Mouse (Mus musculus) erythroid progenitor cell, adult 5-6 weeks (primary cell): Measurements from ENCODE around the gene Foxi3. TPM values are rescaled to one million over a fixed set of nuclear protein-coding genes. Genes with fewer than 3 reads are reported as not detected.
A peak's percentile ranks its signal among the peaks of the same experiment; 100 is the strongest.

Experiments used
- ATAC-seq: replicated peaks from 2 replicates; pipeline ENCODE4 v1.8.0; 2016; ENCODE audit warnings: moderate number of reproducible peaks, mild to moderate bottlenecking, moderate TSS enrichment, inconsistent platforms; ENCODE audit not compliant: poor library complexity, low FRiP score, severe bottlenecking
- total RNA-seq, 2 experiments: library from RNA; stranded (forward) in 1 of 2; stranded (reverse) in 1 of 2; fragments of 150-400 nt in 1 of 2; fragments of 186-747, 209-891 nt in 1 of 2; gene quantifications; 2 replicates each; pipeline versions ENCODE4 v1.2.3 to v1.2.4; 2015 to 2017; ENCODE audit warnings: low replicate concordance in 2 of 2

Foxi3 gene
- not detected in 2 replicates for total RNA-seq (2015; ENCODE audit: low replicate concordance)
- not detected in 2 replicates for total RNA-seq (2017; ENCODE audit: low replicate concordance)

GRCm38 (mm10) chr6:70956285-70956912 lies at the start of gene Foxi3:
TSS of gene Foxi3 (plus strand) at chr6:70956531.
- ATAC-seq = no peak

- ATAC-seq = no peak
These were observed 46.8 kb upstream of the Foxi3 start for GRCm38 (mm10) chr6:70909572-70909971.

GRCm38 (mm10) chr6:70910285-70910684 lies 46.0 kb upstream of the Foxi3 start:
- ATAC-seq = no peak

- ATAC-seq = no peak
These were observed 44.5 kb upstream of the Foxi3 start for GRCm38 (mm10) chr6:70911668-70912395.

DNA sequence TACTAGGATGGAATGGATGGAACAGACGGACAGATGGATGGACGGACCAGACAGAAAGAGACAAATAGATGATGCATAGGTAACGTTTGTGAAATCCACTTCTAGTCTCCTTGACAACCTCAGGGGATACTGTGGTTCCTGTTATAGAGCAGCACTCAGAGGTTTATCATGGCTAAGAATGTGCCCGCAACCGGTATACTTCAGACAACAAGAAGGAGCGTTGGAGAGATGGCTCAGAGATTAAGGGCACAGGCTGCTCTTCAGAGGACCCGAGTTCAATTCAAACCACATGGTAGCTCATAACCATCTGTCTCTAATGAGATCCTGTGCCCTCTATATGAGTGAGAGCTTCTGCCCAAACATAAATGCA lies 44.0 kb upstream of the Foxi3 start:
- ATAC-seq = no peak

DNA sequence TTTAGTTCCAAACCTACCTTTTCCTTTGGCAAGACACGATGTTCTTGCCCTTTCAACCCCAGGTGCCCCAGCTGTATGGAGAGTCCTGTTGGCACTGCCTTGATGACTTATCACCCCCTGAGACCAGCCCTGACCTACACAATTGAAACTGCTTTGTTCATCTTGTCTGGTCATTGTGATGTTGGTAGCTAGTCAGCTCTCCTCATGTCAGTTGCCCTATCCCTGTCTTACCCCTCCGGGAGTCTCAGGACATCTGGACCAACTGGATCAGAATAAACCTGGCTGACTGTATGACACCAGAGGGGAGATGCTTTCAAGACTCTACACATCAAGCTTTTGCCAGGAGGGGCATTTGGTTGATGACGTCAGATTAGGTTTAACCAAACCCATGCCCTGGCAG lies 37.5 kb upstream of the Foxi3 start, which contains the start of gene Tex37:
Tex37 (minus strand) TSS at position 101 of the 400 bp plus-strand sequence.
- ATAC-seq = no peak

DNA sequence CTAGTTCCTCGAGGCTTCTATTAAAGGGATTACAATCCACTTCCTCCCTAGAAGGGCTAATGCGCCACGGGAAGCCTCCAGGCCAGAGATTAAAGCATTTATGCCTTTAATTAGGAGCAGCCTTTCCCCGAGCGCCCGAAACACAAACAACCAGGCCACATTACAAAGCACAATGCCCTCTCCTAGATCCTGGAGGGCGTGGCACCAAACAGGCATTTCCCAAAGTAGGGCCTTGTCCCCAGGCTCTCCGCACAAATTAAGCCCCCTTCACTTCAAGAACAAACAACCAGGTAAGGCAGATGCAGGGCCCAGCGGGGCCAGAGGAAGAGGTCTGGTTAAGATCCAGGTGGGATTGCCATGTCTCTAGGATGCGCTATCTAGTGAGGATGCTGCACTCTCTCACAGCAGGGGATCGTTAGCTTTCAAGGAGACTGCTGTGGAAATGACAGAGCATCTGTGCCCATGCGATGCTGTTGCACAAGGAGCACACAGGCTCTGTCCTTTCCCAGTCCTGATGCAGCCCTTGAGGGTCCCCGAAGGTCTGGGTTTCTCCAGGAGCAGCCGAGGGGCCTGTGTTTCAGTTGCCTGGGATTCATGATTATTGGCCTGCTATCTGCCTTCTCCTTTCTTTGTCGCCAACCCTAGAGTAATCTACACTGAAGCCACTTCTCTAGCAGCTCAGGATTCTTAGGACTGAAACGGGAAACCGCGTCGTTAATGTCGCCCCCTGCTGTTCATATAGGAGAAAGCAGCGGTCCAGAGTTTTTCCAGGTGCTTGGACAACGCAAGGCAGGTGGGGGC lies 34.9 kb upstream of the Foxi3 start:
- peak; percentile 57; the same call in 1 of the 2 replicates for ATAC-seq

DNA sequence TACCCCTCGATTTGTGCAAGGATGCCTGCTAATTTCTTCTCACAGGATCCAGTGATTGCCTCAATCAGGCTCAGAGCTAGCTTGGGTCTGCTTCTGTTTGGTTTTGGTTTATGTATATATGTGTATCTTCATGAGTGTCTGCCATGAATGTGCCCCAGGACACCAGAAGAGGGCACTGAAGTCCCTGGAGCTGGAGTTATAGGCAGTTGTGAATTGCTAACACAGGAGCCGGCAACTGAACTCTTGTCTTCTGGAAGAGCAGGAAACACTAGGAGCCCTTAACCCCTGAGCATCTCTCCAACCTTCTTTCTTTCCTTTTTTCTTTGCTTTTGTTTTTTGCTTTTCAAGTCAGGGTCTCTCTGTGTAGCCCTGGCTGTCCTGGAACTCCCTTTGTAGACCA lies 24.5 kb upstream of the Foxi3 start:
- no peak for ATAC-seq

- no peak for ATAC-seq
These were observed 3.1 kb upstream of the Foxi3 start for GRCm38 (mm10) chr6:70953274-70953673.

DNA sequence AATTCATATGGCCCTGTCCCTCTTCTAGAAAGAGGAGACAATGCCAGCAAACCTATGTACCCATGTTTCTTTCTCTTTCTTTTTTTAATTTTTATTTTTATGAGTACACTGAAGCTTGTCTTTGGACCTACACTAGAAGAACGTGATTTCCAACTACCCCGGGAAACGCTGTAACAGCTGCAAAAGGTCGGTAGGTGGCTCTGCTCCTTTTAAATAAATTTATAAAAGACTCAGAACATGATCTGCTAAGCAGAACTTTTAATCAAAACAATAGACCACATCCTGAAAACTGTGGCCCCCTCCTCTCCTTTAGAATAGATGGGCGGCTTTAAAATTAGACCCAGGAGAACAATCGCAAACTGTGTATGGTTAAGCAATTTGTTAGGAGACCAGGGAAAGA lies 2.3 kb upstream of the Foxi3 start:
- no peak for ATAC-seq

- ATAC-seq = no peak
These were observed 985 bp upstream of the Foxi3 start for GRCm38 (mm10) chr6:70955291-70955800.

GRCm38 (mm10) chr6:70955841-70956240 lies 490 bp upstream of the Foxi3 start:
- ATAC-seq = no peak

- ATAC-seq = no peak
These were observed 605 bp downstream of the Foxi3 start for GRCm38 (mm10) chr6:70956936-70957335.

- ATAC-seq = no peak
These were observed 1.1 kb downstream of the Foxi3 start for GRCm38 (mm10) chr6:70957341-70957940.

GRCm38 (mm10) chr6:70964116-70964830 lies 7.9 kb downstream of the Foxi3 start:
- no peak for ATAC-seq

DNA sequence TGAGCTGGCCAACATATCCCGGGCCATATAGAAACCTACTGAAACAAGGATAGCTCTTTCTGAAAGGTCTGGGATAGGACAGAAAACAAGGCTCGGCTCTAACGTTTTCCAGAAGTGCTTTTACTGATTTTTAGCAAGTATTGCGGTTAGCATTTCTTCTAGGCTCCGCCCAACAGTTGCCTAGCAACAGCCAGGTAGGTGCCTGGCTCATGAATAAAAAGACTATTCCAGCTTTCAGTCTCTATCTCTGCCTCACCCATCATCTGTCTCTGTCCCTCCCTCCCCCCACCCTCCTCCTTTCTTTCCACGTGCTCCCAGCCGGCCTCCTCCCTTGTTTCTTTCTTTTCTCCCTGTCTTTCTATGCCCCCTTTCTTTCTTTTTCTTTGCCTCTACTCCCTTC lies 9.4 kb downstream of the Foxi3 start:
- ATAC-seq = no peak

DNA sequence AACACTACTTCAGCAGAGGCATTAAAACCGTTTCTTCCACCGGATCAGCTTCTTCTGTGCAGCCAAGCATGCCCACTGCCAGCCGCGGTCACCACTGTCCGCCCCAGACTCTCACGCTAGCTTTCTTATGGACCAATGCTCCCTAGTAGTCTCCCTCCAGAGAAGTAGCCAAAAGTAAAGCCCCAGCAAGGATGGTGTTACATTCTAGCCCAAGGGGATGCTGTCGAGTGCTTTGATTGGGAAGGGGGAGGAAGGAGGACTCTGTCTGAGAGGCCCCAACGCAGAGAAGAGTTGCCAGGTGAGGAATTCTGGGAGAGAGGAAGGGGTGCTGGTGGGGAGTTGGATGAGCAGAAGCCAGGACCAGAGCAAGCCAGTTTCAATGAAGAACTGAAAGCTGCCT lies 11.1 kb downstream of the Foxi3 start:
- no peak for ATAC-seq

GRCm38 (mm10) chr6:70968291-70968690 lies 12.0 kb downstream of the Foxi3 start:
- ATAC-seq = no peak

DNA sequence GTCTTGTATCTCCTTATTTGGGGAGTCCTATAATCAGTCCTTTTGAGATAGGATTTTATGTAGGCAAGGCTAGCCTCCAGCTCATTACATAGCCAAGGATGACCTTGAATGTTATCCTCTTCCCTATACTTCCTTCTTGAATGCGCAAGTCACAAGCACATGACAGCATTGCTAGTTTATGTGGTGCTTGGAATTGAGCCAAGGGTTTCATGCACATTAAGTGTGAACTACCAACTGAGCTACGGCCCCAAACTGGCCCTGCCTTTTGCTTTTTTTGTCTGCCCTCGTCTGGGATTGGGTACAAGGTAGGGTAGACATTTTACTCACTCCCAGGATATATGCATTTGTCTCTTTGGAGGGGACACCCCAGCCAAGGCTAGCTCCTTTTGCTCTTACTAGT lies 16.7 kb downstream of the Foxi3 start:
- no peak for ATAC-seq
